Mouse (Mus musculus) bone marrow macrophage, adult 2 months (primary cell): ENCODE measurements around the gene Cacnb2.

ENCODE experiments used
- CTCF ChIP-seq: IDR thresholded peaks from 2 replicates; pipeline ENCODE4 v1.5.1; 2012; ENCODE audit warnings: low read depth, mild to moderate bottlenecking, low read length, moderate library complexity
- POLR2A ChIP-seq: IDR thresholded peaks from 2 replicates; pipeline ENCODE4 v1.6.1; 2012; ENCODE audit warnings: mild to moderate bottlenecking, low read depth, low read length, borderline replicate concordance

GRCm38 (mm10) chr2:14651268-14651667 is 48.4 kb downstream of the Cacnb2 start:
- TF ChIP-seq CTCF (no peak), POLR2A (no peak)
